Mouse (Mus musculus) T-cell, adult 2 months (primary cell): ENCODE data around the gene Jpt2.
"Not testable (repeated sequence)": the region's sequence is repeated elsewhere in the genome, so short reads cannot be mapped to it uniquely, and the experiment has no call there.

ENCODE experiments used
- DNase-seq: peaks from one replicate; pipeline ENCODE4 v3.0.0; 2022; ENCODE audit warnings: low spot score

Gene Jpt2

DNA sequence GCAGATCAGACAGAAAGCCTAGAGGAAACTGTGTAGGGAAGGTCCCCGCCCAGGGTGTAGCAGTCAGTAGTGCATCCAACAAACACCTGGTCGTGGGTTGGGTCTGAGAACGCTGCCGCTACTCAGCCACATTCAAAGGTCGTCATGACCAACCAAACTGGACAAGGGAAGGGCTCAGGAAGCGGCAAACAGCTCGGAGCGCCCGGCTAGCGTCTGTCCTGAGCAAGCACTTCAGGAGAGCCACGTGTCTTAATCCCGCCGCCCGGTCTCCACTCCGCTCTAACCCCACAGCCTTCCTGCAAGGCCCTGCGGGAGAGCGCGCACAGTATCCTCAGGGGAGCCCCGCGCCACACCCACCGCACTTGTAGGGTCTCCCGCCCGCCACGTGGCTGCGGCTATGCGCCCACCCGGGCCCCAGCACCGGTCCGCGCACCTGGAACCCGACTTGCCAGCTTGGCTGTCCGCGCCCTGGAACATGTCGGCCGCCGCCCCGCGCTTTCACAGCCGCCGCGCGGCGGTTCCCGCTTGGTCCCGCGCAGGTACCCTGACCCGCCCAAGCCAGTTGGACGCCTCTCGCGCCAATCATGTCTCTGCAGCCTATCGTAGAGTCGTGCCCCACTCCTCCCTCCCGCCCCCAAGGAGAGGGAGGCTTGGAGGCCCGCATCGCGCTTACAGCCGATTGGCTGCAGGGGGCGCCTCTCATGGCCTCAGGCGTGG lies at the start of gene Jpt2:
Gene Jpt2, minus strand, starts transcription at position 555 of the 717 bp plus-strand sequence.
- peak; percentile 96 for DNase-seq

DNA sequence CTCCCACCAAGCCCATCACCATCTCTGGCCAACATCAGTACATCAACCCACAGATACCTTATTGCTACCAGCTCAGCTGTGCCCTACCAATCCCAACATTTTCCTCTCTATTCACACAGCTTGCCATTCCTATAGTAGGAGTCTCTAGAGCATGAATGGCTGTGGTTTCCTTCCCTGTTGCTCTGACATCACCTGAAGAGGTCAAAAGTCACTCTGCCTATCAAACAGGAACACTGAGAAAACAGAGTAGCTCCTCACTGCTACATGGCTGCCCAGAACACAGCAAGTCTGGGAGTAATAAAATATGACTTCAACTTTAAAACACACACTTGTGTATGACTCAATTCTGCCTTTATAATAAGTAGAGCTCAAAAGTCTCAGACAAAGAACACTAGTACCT lies 47.0 kb upstream of the Jpt2 start:
- no peak for DNase-seq

DNA sequence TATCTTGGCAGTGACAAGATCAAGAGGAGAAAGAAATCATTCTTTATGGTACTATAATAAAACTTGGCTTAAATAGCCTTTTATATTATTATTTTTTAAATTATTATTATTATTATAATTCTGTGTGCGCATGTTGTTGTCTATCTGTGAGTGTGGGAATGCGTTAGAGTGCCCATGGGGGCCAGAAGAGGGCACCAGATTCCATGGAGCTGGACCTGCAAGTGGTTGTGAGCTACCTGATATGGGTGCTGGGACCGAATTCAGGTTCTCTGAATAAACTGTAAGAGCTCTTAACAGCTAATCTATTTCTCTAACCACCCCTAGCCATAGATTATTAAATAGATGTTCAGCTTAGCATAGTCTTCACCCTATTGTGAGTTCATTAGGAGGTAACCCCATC lies 44.6 kb upstream of the Jpt2 start:
- DNase-seq = no peak

DNA sequence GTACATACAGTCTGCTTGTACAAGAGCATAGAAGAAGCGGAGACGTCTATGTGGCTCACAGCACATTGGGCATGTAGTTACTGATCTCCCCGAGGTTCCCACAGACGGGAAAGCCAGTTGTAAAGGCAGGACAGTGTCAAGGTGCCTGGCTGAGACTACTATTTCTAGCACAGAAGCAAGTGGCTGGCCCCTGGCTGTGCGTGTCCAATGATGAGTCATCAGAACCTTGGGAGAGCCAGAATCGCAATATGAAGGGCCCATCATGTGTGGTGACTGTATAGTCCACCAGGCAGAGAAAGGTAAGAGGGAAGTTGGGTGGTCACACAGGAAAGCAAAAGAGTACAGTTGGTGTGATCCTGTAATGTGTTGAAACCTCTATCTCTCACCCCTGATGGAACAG lies 34.2 kb upstream of the Jpt2 start:
- no peak for DNase-seq

DNA sequence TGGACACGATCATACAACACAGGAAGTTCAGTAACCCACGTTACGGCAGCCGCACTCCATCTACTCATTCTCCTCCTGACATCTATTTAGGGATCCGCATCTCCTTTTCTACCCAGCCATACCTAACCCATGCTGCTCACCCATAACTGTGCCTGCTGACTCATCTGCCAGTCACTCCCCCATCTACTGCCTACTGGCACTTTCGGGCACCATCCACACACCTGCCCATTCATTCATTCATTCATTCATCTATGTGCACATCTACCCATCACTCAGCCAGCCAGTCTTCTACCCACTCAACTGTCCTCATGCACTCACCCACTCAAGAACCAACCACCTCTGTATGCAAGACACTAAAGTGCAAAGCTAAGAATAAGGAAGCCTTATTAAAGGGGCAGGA lies 26.7 kb upstream of the Jpt2 start:
- DNase-seq = no peak

DNA sequence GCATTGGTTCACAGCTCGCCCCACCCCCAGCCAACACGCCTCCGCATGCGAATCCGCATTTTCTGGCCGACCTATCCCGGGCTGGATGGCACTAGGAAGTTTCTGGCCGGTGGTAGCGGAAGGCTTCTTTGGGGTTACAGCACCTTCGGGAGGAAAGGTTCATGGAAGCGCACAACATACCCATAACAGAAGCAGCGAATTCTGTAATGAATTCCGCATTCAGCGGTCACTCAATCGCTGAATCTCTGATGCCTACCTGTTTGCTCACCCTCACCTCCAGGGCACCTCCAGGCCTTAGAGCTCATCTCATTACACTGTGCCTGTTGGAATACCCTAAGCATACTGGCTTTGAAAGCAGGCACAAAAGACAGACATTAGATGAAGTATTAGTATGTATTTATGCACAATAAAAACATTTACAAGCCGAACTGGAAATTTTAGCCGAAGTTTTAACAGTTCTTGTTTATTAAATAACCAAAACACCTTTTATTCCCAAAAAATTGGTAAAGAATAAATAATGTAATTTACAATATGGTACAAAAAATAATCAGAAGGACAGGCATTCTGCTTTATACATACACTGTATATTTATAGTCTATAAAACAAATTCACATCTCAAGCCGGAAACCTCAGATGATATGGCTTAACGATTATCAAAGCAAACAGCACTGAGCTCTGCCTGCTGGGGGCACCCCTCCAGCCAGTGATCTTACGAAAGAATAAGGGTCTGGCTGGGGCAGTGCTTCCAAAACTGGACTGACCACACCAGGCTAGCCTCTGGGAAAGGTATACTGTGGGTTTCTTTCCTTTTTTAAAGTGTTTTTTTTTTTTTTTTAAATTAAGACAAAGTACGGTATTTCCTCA lies 595 bp upstream of the Jpt2 start:
- DNase-seq = no peak

DNA sequence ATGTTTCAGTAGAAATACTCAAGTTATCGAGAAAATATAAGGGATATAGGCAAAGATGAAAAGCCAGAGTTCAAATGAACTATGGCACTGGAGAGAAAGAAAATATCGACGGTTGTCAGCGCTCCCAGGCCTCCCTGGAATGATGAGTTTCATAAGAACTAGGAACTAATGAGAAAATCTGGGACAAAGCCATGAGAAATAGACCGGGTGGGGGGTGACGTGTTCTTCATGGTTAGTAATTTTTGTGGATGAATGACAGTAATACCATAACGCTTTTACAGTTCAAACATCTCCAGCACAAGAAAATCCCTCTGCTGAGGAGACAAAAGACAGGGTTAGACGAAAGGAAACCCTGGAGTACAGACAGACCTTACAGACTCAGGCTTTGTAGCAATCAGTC lies 1.1 kb downstream of the Jpt2 start:
- DNase-seq = no peak

DNA sequence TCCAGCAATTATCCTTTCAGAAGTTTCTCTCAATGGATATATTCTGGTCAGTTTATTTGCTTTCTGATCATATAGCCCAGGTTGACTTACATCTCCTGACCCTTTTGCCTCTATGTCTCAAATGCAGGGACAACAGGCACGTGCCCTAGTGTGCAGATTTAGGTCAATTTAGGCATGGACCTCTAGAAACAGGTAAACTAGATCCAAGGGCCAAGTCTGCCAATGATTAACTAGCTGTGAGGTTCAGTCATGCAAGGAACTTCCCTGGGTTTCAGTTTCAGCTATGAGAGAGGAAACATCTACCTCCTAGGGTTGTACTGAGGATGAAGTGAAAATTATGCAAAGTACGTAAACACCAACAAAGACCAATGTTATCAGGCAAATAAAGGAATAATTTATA lies 7.2 kb downstream of the Jpt2 start:
- no peak for DNase-seq

DNA sequence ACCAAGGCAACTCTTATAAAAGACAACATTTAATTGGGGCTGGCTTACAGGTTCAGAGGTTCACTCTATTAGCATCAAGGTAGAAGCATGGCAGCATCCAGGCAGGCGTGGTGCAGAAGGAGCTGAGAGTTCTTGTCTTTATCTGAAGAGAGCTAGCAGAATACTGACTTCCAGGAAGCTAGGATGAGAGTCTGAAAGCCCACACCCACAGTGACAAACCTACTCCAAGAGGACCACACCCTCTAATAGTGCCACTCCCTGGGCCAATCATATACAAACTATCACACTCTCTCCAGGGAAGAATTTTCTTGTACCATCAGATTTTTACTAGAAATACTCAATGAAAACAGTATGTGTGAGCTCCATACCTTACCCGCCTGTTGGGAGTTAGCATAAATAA lies 9.8 kb downstream of the Jpt2 start:
- no peak for DNase-seq

DNA sequence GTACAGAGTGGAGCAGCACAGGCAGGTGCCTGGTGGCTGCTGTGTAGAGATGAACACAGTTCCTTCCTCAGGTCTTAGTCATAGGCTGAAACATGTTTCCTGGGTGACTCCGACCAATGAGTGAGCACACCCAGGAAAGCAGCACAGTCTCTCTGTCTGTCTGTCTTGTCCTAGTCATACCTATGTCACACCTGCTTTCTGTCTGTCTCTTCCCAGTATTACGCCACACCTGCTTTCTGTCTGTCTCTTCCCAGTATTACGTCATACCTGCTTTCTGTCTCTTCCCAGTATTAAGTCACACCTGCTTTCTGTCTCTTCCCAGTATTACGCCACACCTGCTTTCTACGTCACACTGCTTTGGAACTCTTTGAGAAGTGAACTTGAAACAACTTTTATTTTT lies 12.3 kb downstream of the Jpt2 start:
- no peak for DNase-seq

DNA sequence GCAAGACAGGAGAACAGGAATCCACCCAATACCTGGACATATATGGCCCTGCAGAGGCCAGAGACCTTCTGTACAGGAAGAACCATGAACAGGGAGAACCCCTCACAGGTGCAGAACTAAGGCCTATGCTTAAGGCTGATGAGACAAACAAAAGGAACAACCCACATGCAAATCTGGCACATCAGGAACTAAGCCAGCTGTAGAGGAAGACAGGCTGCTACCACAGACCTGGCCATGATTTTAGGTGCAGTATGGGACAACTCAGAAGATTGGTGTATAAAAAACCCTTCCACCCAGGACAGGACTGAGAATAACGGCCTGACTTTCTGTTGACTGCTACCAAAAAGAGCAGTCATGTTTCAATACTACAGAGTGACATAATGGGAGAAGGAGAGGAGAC lies 16.9 kb downstream of the Jpt2 start:
- DNase-seq = not testable (repeated sequence)

DNA sequence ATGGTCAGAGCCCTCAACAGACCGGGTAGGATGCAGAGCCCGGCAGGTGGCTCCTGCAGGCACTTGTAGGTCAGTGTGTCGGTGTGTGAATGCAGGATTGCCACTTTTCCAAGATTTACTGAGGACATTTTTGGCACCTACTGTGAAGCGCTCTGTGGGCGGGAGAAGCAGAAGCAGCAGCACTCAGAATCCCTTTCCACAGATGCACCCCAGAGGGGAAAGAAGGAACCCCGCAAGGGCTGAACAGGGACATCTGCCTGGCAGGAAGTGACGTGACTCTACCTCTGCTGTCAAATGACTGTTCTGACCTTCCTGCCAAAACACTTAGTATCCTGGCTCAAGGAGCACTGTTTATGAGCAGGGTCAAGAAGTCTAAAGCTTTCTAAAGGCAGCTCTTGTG lies 17.5 kb downstream of the Jpt2 start:
- DNase-seq = no peak

DNA sequence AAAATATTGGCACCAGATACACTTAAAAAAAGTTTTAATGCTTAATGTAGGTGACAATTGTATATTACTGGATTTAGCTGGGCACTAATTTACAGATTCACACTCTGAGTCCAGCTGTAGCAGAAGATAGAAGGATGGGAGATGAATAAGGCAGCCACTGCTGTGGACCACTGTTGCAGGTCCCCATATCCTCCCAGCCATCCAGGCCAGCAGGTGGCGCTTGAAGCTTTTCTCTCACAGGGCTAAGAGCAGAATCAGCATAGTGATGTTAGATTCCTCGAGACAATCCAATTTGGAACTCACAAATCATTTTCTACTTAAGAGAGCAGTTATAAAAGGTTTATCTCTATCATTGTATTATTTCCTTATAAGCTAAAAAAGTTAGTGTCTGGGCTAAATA lies 18.0 kb downstream of the Jpt2 start:
- peak; percentile 50 for DNase-seq

DNA sequence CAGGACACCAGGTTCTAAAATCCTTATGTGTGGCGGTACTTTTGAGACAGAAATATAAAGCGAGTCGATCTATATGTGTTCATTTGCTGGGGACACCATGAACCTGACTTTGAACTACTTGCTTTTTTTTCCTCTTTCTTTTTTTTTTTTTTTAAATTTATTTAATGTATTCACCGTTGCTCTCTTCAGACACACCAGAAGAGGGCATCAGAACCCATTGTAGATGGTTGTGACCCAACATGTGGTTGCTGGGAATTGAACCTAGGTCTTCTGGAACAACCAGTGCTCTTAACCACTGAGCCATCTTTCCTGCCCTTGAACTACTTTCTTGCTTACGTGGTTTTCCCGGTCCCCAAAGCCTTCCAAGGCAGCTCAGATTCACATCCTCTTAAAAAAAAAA lies 23.2 kb downstream of the Jpt2 start:
- no peak for DNase-seq

DNA sequence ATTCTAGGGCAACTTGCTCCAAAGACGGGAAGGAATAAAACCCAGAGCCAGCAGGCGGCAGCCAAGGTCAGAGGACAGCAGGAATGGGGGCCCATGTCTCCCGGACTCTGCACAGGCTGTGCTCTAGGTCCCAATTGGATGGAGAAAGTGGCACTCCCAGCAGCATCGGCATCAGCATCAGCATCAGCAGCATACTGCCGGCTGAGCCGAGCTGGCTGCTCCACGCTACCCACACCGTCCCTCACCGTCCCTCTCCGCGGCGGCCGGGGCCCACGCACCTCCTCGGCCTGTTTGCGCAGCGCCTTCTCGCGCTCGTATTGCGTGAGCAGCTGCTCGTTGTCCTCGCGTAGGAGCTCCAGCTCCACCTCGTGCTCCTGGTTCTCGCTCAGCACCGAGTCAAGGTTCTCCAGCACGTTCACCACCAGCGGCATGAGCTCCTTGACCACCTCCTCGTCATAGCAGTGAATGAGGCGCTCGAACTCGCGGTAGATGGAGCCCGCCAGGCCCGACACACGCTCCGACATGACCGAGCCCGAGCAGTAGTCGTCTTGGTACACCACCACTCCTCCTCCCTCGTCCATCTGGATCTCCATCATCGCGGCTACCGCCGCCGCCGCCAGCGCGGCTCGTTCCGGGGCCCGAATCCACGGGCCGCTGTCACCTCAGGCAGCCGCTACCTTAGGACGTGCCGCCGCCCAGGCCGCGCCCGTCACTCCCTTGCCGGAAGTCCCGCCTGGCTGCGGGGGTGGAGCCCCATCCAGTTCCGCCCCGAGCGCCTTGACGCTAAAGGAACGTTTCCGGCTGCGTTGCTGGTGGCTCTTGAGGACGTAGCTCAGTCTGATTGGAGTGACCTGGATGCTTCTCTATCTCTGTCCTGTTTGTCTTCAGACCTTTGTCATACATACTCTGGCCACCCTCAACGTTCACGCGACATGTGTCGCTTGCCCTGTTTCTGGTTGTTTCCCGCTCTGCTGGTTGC lies 23.9 kb downstream of the Jpt2 start, which contains the start of gene Mapk8ip3:
Gene Mapk8ip3, minus strand, starts transcription at position 719 of the 979 bp plus-strand sequence.
- DNase-seq = peak; percentile 96

DNA sequence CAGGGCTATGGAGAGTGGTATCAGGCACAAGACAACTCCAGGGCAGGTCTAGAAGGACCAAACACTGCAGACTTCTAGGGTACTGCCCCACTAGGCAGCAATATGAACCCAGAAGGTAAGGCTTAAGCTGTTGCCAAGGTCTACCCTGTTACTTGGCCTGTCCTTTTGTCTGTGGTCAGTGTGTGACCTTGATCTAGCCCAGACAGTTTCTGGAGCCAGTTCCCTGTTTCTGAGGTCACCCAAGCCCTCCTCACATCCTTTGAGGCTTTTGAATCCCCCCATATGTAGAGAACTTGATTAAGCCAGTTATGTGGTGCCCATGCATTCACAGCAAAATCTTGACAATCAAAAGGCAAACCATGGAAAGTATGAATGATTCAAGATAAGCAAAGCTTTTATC lies 24.8 kb downstream of the Jpt2 start:
- no peak for DNase-seq

DNA sequence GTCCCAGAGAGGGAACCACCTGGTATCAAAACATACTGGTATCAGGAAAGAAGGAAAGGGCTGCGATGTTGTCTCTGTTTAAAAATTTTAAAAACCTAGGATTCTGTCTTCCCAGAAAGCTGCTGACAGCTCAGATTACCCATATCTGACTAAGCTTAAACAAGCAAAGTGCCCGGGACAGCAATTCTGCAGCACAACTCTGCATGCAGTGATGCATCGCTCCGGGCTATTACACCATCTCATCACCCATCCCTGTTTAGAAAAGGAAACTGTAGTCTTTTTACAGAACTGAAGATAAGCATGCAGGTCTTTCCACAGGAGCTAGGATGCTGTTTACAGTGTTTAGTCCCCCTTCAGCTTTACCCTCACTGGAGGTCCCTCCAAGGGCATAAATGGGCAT lies 25.6 kb downstream of the Jpt2 start:
- no peak for DNase-seq

DNA sequence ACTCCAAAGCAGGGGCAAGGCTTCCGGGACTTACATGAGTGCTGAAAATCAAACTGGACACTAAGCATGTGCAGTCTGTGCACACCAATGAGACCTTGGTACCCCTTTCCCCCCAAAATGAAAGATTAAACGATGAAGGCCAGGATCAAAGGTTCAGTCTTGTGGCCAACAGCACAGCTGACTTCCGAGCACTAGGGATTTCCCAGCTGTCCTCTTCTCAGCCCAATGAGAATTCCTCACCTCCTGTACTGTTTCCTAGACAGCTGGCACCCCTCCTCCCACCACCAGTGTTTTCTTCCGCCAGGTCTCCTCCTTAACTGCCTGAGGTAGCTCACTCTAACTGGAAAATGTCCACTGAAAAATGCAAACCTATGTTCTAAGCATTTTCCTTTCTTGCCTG lies 27.3 kb downstream of the Jpt2 start:
- no peak for DNase-seq

DNA sequence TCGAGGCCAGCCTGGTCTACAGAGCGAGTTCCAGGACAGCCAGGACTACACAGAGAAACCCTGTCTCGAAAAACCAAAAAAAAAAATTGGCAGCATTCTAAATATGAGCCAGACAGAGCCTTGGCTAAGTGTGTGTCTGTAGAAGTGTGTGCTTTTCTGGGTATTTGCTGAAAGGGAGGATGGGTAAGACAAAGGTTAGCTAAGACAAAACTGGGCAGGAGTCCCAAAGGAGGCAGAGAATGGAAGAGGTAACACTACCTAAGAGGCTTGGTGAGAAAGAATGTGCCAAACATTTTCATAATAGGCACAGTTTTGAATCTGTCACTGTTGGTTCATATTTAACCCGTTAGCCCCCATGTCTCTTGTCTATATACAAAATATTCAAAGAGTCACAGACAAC lies 28.1 kb downstream of the Jpt2 start:
- DNase-seq = no peak

DNA sequence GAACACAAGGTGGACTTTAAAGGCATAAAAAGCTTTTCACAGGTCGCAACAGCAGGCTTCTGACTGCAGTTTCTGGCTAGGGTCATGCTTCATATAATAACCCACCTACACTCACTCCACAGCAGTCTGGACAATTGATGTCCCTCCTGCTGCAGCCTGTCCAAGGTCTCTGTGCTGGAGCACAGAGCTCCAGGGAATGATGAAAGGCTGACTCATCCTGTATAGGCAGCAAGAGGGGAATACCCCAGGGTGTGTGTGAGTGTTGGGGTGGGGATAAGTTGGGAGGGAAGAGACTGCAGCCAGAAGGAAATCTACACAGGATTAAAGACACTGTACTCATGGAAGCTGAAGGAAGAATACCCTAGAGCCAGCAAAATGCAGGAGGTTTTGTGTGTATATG lies 31.0 kb downstream of the Jpt2 start:
- DNase-seq = no peak

DNA sequence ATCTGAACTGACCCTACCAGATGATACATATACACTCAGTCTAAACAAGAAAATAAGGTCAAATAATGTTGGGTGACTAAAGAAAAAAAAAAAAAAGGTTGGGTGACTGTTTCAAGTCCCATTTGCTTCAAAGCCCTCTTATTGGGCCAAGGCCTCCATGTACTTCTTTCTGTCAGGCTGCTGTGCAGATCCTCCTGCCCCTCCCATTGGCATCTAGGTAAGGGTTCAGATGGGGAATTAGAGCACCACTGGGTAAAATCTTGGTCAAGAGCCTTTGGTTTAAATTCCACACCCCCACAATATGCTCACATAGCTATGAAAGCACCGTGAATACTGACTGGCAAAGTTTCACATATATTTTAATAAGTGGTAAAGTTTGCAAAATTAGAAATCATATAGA lies 37.2 kb downstream of the Jpt2 start:
- no peak for DNase-seq

DNA sequence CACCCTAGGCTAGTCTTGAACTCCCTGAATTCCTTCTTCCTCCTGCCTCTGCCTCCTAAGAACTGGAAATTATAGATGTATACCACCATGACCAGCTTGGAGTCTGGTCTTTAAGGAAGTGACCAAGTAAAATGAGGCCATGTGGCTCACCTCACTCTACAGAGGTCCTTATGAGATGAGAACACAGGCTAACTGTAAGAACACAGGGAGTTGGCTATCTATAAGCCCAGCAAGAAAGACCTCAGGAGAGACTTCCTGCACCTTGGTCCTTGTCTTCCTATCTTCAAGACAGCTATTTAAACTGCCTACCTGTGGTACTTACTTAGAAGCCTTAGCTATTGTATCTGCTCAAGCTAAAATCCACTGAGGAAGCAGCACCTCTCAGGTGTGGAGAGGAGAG lies 46.5 kb downstream of the Jpt2 start:
- DNase-seq = no peak
